Mouse (Mus musculus) midbrain, embryonic 16.5 days (tissue): ENCODE results near the gene Irf2. TPM values are rescaled to one million over a fixed set of nuclear protein-coding genes. Genes with fewer than 3 reads are reported as not detected.

Experiments used
- ATAC-seq: fragments of 200-750 bp; cut with Nextera tagmentation; 2 replicates; pipeline ENCODE4 v1.8.0; 2017; ENCODE audit warnings: moderate TSS enrichment
- H3K27ac ChIP-seq: fragments of 300-500 bp; sonication (generic); 2 replicates; pipeline ENCODE4 v1.5.1; 2014; ENCODE audit warnings: mild to moderate bottlenecking, low read length, mixed read lengths
- H3K27me3 ChIP-seq: fragments of 300-500 bp; sonication (generic); 2 replicates; pipeline ENCODE4 v1.6.1; 2014; ENCODE audit warnings: low read depth, low read length, mixed read lengths; ENCODE audit not compliant: control insufficient read depth, insufficient read depth
- H3K36me3 ChIP-seq: fragments of 300-500 bp; sonication (generic); 2 replicates; pipeline ENCODE4 v1.6.1; 2014; ENCODE audit warnings: mild to moderate bottlenecking, low read length, moderate library complexity, mixed read lengths; ENCODE audit not compliant: control insufficient read depth, insufficient read depth
- H3K4me1 ChIP-seq: fragments of 300-500 bp; sonication (generic); 2 replicates; pipeline ENCODE4 v1.6.1; 2014; ENCODE audit warnings: mild to moderate bottlenecking, low read length, mixed read lengths; ENCODE audit not compliant: control insufficient read depth, insufficient read depth
- H3K4me2 ChIP-seq: fragments of 300-500 bp; sonication (generic); 2 replicates; pipeline ENCODE4 v1.6.1; 2014; ENCODE audit warnings: mild to moderate bottlenecking, low read length, mixed read lengths
- H3K4me3 ChIP-seq: fragments of 300-500 bp; sonication (generic); 2 replicates; pipeline ENCODE4 v1.5.1; 2014; ENCODE audit warnings: low read depth, mild to moderate bottlenecking, low read length, moderate library complexity, mixed read lengths
- H3K9ac ChIP-seq: fragments of 300-500 bp; sonication (generic); 2 replicates; pipeline ENCODE4 v1.6.1; 2014; ENCODE audit warnings: low read depth, low read length, mixed read lengths
- H3K9me3 ChIP-seq: fragments of 300-500 bp; sonication (generic); replicated peaks from 2 replicates; pipeline ENCODE4 v1.6.1; 2014; ENCODE audit warnings: mild to moderate bottlenecking, low read length, mixed read lengths; ENCODE audit not compliant: control insufficient read depth, poor library complexity, severe bottlenecking
- WGBS: fragments of 180-500 bp; shearing (Covaris S2); extraction: QIAGEN DNeasy Blood & Tissue Kit; methylation state at CpG from one replicate; pipeline ENCODE4 v1.1.7; 2014; 5-methylcytosine and 5-hydroxymethylcytosine counted together
- polyA plus RNA-seq: library from polyadenylated mRNA; unstranded; fragments of >200 nt; fragmentation: Nextera tagmentation; extraction: Ambion mirVana; gene quantifications from 2 replicates; pipeline ENCODE4 v1.2.1, GENCODE M21; 2015

Gene Irf2
- polyA plus RNA-seq, 1 experiment from 2014 or later: 10.3 TPM

DNA sequence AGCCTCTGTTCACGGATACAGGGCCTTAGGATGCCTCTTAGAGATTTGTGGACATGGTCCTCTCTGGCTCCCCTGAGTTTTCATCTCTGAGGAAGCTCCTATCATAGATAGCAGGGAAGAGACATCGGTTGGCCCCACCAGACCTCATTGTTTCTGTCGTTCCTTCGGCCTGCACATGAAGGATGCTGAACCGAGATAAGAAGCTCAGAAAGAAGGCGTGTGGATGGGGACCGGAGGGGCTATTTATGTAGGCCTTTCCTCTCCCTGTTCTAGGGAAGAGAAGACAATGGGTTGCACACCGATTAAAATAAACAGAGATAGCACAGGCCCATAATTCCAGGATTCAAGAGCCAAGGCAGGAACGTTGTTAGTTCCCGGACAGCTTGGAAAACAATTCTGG lies 2.1 kb upstream of the Irf2 start:
- H3K27me3 ChIP-seq: no peaks in the 10 kb centered on the region
- H3K27ac ChIP-seq: no peak overlapping the region
- WGBS: 86% methylated on average over 10 of the region's 10 CpGs
- ATAC-seq: no peak
- no peak overlapping the region for H3K9ac ChIP-seq
- H3K9me3 ChIP-seq: no peaks in the 10 kb centered on the region
- H3K4me2 ChIP-seq: no peak overlapping the region
- H3K4me3 ChIP-seq: no peak overlapping the region
- peaks cover 5% of the 10 kb centered on the region for H3K4me1 ChIP-seq
- no peaks in the 10 kb centered on the region for H3K36me3 ChIP-seq

DNA sequence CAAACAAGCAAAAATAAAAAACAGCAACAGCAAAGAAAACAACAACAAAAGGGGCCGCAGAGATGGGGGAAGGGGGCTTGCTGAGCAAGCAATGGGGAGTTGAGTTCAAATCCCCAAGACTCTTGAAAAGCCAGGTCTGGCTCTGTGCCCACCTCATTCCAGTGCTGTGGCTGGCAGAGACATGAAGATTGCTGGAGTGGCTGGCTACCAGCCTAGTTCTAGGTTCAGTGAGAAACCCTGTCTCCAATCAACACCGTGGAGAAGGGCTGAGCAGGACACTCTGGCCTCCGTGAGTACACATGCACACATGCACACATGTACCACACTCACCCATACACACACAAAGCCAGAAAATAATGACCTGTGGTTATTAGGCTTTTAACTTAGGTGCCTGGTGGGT lies 1.6 kb upstream of the Irf2 start:
- no peak for ATAC-seq
- Histone ChIP-seq H3K4me3 (no peak overlapping the region), H3K9me3 (no peaks in the 10 kb centered on the region), H3K27me3 (no peaks in the 10 kb centered on the region), H3K4me2 (no peak overlapping the region), H3K27ac (no peak overlapping the region), H3K36me3 (no peaks in the 10 kb centered on the region), H3K9ac (no peak overlapping the region), H3K4me1 (peaks cover 5% of the 10 kb centered on the region)
- WGBS: 77% methylated on average over 3 of the region's 3 CpGs

DNA sequence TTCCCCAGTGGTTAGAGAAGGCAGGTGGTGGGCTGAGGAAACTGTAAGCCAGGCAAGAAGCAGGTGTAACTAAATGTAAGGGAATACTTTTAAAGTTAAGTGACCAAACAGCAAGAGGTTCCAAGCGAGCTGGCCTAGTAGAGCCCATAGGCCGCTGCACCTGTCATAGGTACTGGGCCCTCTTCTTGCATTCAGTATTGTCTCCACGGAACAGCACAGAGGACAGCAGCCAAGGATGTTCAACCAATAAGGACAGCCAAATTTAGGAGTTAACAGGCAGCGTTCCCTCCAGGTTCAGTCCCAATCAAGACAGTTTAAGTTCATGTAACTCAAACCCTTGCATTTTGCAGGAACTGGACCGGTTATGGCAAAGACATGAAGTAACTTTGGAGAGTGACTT lies 931 bp upstream of the Irf2 start:
- Histone ChIP-seq H3K4me2 (peak overlapping the region; percentile 93), H3K9ac (no peak overlapping the region; the same call in 1 of the 2 replicates), H3K9me3 (no peaks in the 10 kb centered on the region), H3K27ac (no peak overlapping the region), H3K27me3 (no peaks in the 10 kb centered on the region), H3K36me3 (no peaks in the 10 kb centered on the region), H3K4me1 (peaks cover 5% of the 10 kb centered on the region), H3K4me3 (peak overlapping the region; percentile 88; the same call in 1 of the 2 replicates)
- WGBS: 37% methylated on average over 5 of the region's 5 CpGs
- ATAC-seq: no peak

DNA sequence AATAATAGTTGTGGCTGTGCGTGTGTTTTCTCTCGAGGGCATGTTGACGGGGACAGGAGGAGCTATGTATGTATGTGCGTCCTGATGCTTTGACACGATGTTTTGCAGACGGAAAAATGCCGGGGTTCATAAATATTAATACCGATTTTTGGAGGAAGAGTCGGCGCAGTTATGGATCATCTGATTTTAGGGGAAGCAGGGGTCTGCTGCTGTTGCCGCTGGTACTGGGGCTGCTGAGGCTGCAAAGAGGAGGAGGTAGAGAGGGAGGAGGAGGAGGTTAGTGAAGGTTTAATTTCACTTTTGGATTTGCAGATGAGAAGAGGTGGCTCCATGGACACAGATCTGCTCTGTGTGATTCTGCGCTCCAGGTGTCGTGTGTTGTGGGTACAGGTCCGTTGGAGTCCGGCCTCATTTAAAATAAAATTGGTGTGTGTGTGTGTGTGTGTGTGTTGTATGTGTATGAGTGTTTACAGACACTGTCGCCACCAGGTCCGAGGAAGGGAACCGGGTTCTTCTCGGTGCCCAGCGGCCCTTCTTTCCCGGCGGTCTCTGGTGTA lies 502 bp downstream of the Irf2 start:
- ATAC-seq: peak; percentile 46
- no peaks in the 10 kb centered on the region for H3K36me3 ChIP-seq
- H3K4me3 ChIP-seq: peak overlapping the region; percentile 88
- peak overlapping the region; percentile 93 for H3K4me2 ChIP-seq
- H3K4me1 ChIP-seq: peaks cover 5% of the 10 kb centered on the region
- H3K27me3 ChIP-seq: no peaks in the 10 kb centered on the region
- peak overlapping the region; percentile 90 for H3K27ac ChIP-seq
- no peaks in the 10 kb centered on the region for H3K9me3 ChIP-seq
- under 1% methylated on average over 22 of the region's 22 CpGs for WGBS
- peak overlapping the region; percentile 97 for H3K9ac ChIP-seq

DNA sequence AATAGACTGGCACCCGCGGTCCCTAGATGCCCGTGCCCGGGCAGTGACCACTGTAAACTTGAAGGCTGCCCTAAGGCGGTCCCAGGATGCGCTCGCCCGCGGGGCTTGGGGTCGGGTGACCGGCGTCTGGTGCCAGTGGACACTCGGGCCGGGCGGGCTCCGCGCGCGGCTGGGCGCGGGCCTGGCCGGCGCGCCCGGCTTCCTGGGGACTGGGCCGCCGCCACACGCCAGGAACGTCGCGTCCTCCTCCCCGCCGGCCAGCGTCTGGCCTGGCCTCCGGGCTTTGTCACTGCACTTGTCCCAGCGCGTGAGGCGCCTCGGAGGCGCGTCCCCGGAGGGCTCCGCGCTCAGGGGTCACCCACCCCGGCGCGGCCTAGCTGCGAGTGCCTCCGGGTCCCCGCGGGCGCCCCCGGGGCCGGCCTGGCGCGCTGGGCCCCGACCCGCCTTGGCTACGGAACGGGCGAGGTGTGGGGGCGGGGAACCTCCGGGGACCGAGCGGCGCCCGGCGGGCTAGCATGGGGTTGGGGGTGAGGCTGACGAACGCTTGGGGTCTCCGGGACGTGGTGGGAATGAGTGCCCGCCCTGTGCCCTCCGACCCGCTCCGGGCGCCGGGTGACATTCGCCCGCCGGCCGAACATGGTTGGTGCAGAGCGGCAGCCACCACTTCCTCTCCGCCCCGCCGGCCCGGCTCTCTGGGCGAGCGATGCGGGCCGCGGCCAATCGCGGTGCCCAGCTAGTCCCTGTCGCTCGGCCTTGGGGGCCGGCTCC lies 1.2 kb downstream of the Irf2 start:
- H3K4me1 ChIP-seq: peaks cover 5% of the 10 kb centered on the region
- H3K4me3 ChIP-seq: peak overlapping the region; percentile 88
- H3K27me3 ChIP-seq: no peaks in the 10 kb centered on the region
- peak; percentile 77 for ATAC-seq
- H3K36me3 ChIP-seq: no peaks in the 10 kb centered on the region
- peak overlapping the region; percentile 97 for H3K9ac ChIP-seq
- H3K4me2 ChIP-seq: peak overlapping the region; percentile 93
- H3K27ac ChIP-seq: peak overlapping the region; percentile 90
- H3K9me3 ChIP-seq: no peaks in the 10 kb centered on the region
- under 1% methylated on average over 85 of the region's 97 CpGs for WGBS

DNA sequence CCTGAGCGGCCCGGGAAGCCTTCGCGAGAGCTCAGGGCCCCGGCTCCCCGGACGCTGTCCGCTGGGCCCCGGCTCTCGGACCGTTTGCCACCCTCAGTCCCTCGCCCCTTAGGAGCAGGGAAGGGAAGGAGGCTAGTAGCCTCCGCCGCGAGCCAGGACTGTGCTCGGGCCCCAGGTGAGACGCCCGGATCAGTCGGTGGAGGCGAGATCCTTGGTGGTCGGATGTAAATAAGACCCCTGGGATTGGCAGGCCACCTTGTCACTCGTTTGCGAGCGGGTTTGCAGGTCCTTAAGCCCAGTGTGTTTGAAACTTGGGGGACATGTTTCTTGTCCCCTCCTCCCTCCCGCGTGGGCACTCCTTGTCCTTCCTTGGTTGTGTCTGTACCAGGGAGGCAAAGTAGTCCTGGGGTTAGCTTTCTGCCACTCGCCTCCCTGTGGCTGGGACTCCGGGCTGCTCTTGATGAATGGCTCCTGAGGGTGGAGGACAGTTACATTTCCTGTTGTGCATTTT lies 1.8 kb downstream of the Irf2 start:
- peak overlapping the region; percentile 90 for H3K27ac ChIP-seq
- peak; percentile 47 for ATAC-seq
- H3K27me3 ChIP-seq: no peaks in the 10 kb centered on the region
- no peaks in the 10 kb centered on the region for H3K9me3 ChIP-seq
- peak overlapping the region; percentile 93 for H3K4me2 ChIP-seq
- no peaks in the 10 kb centered on the region for H3K36me3 ChIP-seq
- peak overlapping the region; percentile 88 for H3K4me3 ChIP-seq
- H3K9ac ChIP-seq: peak overlapping the region; percentile 97
- WGBS: under 1% methylated on average over 28 of the region's 28 CpGs
- peaks cover 5% of the 10 kb centered on the region for H3K4me1 ChIP-seq

DNA sequence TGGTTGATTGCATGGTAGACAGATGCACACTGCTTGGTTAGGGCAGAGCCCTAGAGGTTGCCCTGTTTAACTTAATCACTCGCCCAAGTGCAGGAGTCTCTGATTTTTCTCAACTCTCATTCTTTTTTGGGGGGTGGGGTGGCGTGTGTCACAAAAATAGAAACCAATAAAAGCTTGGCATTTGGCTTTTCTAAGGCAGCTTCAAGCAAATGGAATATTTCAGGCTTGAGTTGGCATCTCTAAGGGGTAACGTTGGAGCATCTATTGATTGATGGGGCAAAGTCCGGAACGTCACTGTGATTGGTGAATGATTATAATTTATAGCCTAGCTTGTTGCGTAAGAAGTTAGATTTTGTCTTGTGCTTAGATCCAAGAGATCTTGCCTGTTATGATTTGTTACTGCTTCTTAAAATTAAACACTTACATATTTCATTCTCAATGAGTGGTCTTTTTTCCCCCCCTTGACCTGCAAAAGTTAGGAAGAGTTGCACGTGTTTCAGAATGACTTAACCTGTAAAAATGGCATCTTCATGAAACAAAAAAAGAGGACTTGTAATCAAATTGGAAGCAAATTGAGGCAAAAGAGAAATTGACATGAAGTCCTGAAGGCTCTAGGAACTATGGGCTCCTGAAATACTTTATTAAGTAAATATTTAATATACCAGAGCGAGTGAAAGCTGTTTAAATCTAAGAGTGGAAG lies 2.6 kb downstream of the Irf2 start:
- peak overlapping the region; percentile 97; the same call in 1 of the 2 replicates for H3K9ac ChIP-seq
- WGBS: 71% methylated on average over 8 of the region's 8 CpGs
- H3K4me1 ChIP-seq: peaks cover 5% of the 10 kb centered on the region
- no peaks in the 10 kb centered on the region for H3K36me3 ChIP-seq
- H3K4me2 ChIP-seq: peak overlapping the region; percentile 93
- no peaks in the 10 kb centered on the region for H3K9me3 ChIP-seq
- no peak for ATAC-seq
- peak overlapping the region; percentile 88 for H3K4me3 ChIP-seq
- peak overlapping the region; percentile 90; the same call in 1 of the 2 replicates for H3K27ac ChIP-seq
- no peaks in the 10 kb centered on the region for H3K27me3 ChIP-seq

DNA sequence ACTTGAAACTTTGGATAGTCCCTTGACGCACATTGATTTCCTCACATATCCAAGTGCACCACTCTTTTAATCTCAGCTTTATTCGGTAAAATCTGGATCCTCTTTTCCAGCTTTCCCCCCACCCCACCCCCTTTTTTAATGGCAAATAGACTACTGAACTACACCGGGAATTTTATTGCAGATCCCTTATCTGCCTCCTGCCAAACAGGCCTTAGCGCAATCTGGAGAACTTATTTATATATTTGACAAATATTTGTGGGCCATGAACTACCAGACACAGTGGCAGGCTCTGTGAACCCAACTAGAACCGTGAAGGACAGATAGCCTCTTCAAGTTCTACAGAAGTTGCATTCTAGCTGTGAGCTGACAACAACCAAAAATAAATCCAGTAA lies 3.2 kb downstream of the Irf2 start:
- Histone ChIP-seq H3K9me3 (no peaks in the 10 kb centered on the region), H3K4me1 (peaks cover 5% of the 10 kb centered on the region), H3K27me3 (no peaks in the 10 kb centered on the region), H3K9ac (no peak overlapping the region), H3K27ac (no peak overlapping the region), H3K4me3 (no peak overlapping the region), H3K36me3 (no peaks in the 10 kb centered on the region), H3K4me2 (no peak overlapping the region)
- WGBS: 85% methylated on average over 5 of the region's 5 CpGs
- ATAC-seq: no peak

DNA sequence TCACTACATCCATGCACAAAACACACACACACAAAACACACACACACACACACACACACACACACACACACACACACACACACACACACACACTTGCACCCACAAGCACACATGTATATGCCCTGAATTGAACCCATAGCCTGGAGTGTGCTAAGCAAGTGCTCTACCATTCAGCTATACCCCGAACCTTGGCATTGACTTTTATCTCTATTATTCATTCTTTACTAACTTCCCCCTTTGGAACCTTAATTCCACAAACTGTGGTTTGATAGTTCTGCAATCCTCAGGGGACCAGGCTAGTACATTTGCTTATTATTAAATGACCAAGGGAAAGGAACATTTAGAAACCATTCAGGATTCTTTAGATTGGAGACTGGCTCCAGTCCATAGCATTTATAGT lies 5.9 kb downstream of the Irf2 start:
- no peaks in the 10 kb centered on the region for H3K36me3 ChIP-seq
- ATAC-seq: no peak
- H3K9ac ChIP-seq: no peak overlapping the region
- whole genome bisulfite sequencing: 92% methylated on average over 1 of the region's 1 CpGs
- H3K9me3 ChIP-seq: no peaks in the 10 kb centered on the region
- H3K4me1 ChIP-seq: peaks cover 6% of the 10 kb centered on the region
- H3K27me3 ChIP-seq: no peaks in the 10 kb centered on the region
- H3K4me3 ChIP-seq: no peak overlapping the region
- no peak overlapping the region for H3K27ac ChIP-seq
- H3K4me2 ChIP-seq: no peak overlapping the region
